Mouse (Mus musculus) heart, adult 2 months (tissue): ENCODE measurements around the gene Tctex1d2. TPM values are rescaled to one million over a fixed set of nuclear protein-coding genes. Genes with fewer than 3 reads are reported as not detected.

Experiments used
- DNase-seq, 2 experiments: peaks; one replicate each; pipeline ENCODE4 v3.0.0; 2021
- H3K27ac ChIP-seq: fragments of 200-600 bp; 2 replicates; pipeline ENCODE4 v1.8.1; 2022
- H3K27me3 ChIP-seq: fragments of 200-500 bp; 2 replicates; pipeline ENCODE4 v1.6.1; 2012; ENCODE audit warnings: mild to moderate bottlenecking, low read length, inconsistent platforms, mixed read lengths; ENCODE audit not compliant: control insufficient read depth, insufficient read depth
- H3K36me3 ChIP-seq: fragments of 200-500 bp; 2 replicates; pipeline ENCODE4 v1.6.1; 2012; ENCODE audit warnings: low read length, inconsistent platforms; ENCODE audit not compliant: control insufficient read depth, insufficient read depth
- H3K4me1 ChIP-seq: fragments of 200-500 bp; 2 replicates; pipeline ENCODE4 v1.6.1; 2011; ENCODE audit warnings: low read length; ENCODE audit not compliant: control insufficient read depth, insufficient read depth
- H3K4me3 ChIP-seq: fragments of 200-600 bp; 2 replicates; pipeline ENCODE4 v1.8.1; 2022
- H3K79me2 ChIP-seq: fragments of 200-500 bp; replicated peaks from 2 replicates; pipeline ENCODE4 v1.6.1; 2012; ENCODE audit warnings: mild to moderate bottlenecking, inconsistent platforms, low read length, moderate library complexity, mixed read lengths; ENCODE audit not compliant: control insufficient read depth, insufficient read depth
- H3K9ac ChIP-seq: fragments of 200-500 bp; 2 replicates; pipeline ENCODE4 v1.6.1; 2012; ENCODE audit warnings: low read depth, mild to moderate bottlenecking, control low read depth, inconsistent platforms, low read length, mixed read lengths
- CTCF ChIP-seq: fragments of 200-600 bp; IDR thresholded peaks from 2 replicates; pipeline ENCODE4 v1.8.1; 2022; ENCODE audit warnings: antibody characterized with exemption, mild to moderate bottlenecking, moderate library complexity
- EP300 ChIP-seq: fragments of 200-500 bp; IDR thresholded peaks from 2 replicates; pipeline ENCODE4 v1.6.1; 2011; ENCODE audit warnings: low read depth, low read length, control low read depth; ENCODE audit not compliant: insufficient read depth
- POLR2A ChIP-seq: fragments of 200-500 bp; IDR thresholded peaks from 2 replicates; pipeline ENCODE4 v1.6.1; 2011; ENCODE audit warnings: mild to moderate bottlenecking, low read depth, low read length, control low read depth; ENCODE audit not compliant: insufficient read depth
- WGBS: fragments of 180-500 bp; shearing (Covaris S2); methylation state at CpG from one replicate; pipeline ENCODE4 v1.1.7; 2018; 5-methylcytosine and 5-hydroxymethylcytosine counted together
- intact Hi-C: fragments of 180-260 bp; cut with DNase I; formaldehyde crosslinking; loops from one replicate; pipeline ENCODE4 v1.15.1; 2025
- long read RNA-seq: library from polyadenylated mRNA; stranded (forward); transcript quantifications from one replicate; pipeline ENCODE4 v2.0.0, GENCODE M21; 2021
- polyA plus RNA-seq: library from polyadenylated mRNA; depleted of rRNA; stranded (reverse); fragments of >200 nt; gene quantifications from 2 replicates; pipeline ENCODE4 v1.2.3, GENCODE M21; 2012; rRNA removed
- total RNA-seq, 2 experiments: library from RNA; stranded (reverse); gene quantifications; 2 replicates each; pipeline ENCODE4 v1.2.3; 2021

Tctex1d2 gene
- total RNA-seq (1 to 10 TPM; 6.2 to 6.8 TPM), polyA plus RNA-seq (6.2 and 8.7 TPM in 2 replicates)
- long read RNA-seq, transcript Tctex1d2-201 (5 exons, 838 nt), result major isoform, 6 of 7 reads
- long read RNA-seq, partial matches to known transcripts, result 0 of 7 reads
- long read RNA-seq, other reads (novel, unspliced or antisense), result 1 of 7 reads

DNA sequence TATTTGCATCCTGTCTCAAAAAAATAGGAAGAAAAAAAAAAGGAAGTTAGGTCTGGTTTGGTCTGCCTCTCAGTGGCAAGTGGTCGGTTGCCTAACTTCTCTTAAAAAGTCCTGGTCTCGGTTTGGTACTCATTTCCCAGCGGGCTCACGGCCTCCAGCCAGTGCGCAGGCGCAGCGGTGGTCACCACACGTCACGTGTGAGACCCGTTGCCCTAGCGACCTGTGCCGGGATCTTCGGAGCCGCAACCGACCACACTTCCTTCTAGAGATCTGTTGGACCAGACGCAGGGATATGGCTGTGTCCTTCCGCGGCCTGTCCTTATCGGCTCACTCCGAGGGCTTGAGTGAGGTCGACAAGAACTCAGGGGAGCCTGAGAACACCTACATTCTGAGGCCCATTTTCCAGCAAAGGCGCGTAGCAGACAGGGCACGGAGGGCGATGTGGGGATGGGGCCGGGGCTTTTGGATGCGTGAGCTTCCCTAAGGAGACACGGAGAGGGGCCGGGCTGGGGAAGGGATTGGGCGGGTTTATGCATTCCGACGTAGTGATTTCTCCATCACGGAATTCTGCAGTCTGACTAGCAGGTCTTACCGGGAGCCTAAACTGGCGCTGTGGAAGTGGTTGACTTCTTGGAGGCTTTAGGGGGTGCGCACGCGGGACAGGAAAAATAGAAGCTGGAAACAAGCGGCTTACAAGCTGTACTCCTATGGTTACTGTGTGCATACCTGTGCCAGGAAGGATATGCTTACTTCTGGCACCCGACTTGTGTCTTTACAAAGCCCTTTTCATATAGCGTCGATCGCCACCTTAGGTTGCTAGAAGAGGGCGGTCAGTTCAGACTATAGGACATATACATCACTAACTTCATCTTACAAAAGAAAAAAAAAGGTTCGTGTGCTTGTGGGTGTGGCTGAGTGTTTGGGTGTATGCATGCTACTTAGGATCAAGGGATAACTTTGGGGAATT, at the start of gene Tctex1d2:
TSS of gene Tctex1d2 (plus strand) at position 186 of the 967 bp plus-strand sequence.
- DNase-seq, result peak; percentile 93 to 96
- no peak; the same call in 1 of the 2 replicates for TF ChIP-seq EP300
- TF ChIP-seq POLR2A, result peak; percentile 93
- TF ChIP-seq CTCF, result no peak
- H3K27me3 ChIP-seq, result no peaks in the 10 kb centered on the region
- peaks cover 4% of the 10 kb centered on the region; the same call in 1 of the 2 replicates for H3K36me3 ChIP-seq
- H3K4me3 ChIP-seq, result peak within 1 kb of the TSS; percentile 65
- intact Hi-C loops, result loop anchor here (1.0 to 5.0 kb wide), 2 partner anchors 11 to 87 kb away; partner anchors contain the start of genes Pcyt1a and Ubxn7
- WGBS, result 2% methylated on average over 45 of the region's 45 CpGs
- peak within 1 kb of the TSS; percentile 72 for H3K9ac ChIP-seq
- H3K4me1 ChIP-seq, result no peaks in the 10 kb centered on the region; the same call in 1 of the 2 replicates
- no peaks in the 10 kb centered on the region for H3K79me2 ChIP-seq
- peak within 1 kb of the TSS; percentile 71 for H3K27ac ChIP-seq

DNA sequence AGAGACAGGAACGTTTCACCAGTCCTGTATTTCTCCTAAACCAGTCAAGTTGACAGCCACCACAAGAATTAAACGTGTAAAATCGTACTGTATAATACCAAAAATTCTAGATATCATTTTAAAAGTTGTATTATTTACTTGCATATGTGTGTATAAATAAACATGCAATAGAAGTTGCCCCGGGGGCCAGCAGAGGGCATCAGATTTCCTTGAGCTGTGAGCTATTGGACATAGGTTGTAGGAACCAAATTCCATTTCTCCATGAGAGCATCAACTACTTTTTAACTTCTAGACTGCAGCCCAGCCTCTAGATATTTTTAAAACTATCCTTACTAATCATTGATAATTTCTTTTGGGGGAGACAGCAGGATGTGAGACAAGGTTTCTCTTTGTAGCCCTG, 48.2 kb upstream of the Tctex1d2 start:
- DNase-seq, result peak; percentile 17 to 53
- H3K27ac ChIP-seq, result no peak overlapping the region

DNA sequence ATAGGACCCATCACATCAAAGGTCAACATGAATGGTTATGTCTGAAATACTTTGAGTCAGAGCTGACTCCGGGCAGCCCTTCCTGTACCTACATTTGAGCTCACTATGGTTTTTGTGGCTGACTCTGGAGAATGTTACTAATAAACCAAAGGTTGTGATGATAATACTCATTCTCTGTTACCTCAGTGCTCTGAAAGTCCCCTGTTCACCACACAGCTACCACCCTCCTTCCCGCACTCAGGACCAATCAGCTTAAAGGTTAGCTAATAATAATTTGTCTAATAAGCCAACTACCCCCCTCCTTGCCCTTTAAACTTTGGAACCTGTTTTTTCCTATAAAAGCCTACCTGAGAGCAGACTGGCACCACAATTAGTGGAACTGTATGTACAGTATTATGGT, 39.9 kb upstream of the Tctex1d2 start:
- no peaks in the 10 kb centered on the region for H3K27me3 ChIP-seq
- 94% methylated on average over 2 of the region's 2 CpGs for WGBS
- no peak for DNase-seq
- TF ChIP-seq EP300 (no peak), POLR2A (no peak), CTCF (no peak)
- no peak overlapping the region for H3K4me3 ChIP-seq
- intact Hi-C loops, result no loop called here
- no peaks in the 10 kb centered on the region for H3K4me1 ChIP-seq
- no peak overlapping the region for H3K9ac ChIP-seq
- peaks cover 2% of the 10 kb centered on the region; the same call in 1 of the 2 replicates for H3K36me3 ChIP-seq
- H3K27ac ChIP-seq, result no peak overlapping the region
- no peaks in the 10 kb centered on the region for H3K79me2 ChIP-seq

More for the DNA sequence above, 48.2 kb upstream of the Tctex1d2 start:
- intact Hi-C loops, result loop anchor here (2.0 kb wide), 1 partner anchor 87 kb away; no protein-coding TSS in a partner anchor
- Histone ChIP-seq H3K9ac (no peak overlapping the region), H3K4me1 (no peaks in the 10 kb centered on the region), H3K4me3 (no peak overlapping the region), H3K79me2 (no peaks in the 10 kb centered on the region), H3K27me3 (no peaks in the 10 kb centered on the region), H3K36me3 (0 out of 2 replicates have a peak, but pooled peaks cover 4% of the 10 kb centered on the region)
- 81% methylated on average over 4 of the region's 4 CpGs for WGBS
- TF ChIP-seq CTCF (peak; percentile 77), POLR2A (no peak), EP300 (no peak)

DNA sequence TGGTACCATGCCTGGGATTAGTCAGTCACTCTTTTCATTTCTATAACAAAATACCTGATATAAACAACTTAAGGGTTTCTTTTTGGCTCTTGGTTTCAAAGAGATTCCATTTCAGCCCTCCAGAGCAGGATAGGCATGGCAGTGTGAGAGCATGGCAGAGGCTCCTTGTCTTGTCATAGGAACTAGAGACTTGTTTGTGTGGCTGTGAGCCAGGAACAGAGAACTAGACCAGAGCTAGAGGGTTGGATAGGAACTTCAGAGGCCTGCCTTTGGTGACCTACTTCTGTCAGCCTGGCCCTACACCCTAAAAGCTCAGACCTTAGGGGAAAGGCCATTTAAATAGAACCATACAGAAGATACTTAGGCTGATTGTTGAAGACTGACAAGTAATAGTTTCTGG, 36.6 kb upstream of the Tctex1d2 start:
- no peak overlapping the region for H3K4me3 ChIP-seq
- no peaks in the 10 kb centered on the region for H3K27me3 ChIP-seq
- H3K79me2 ChIP-seq, result no peaks in the 10 kb centered on the region
- no peak for DNase-seq
- H3K27ac ChIP-seq, result no peak overlapping the region
- TF ChIP-seq EP300 (no peak), POLR2A (no peak), CTCF (no peak)
- H3K9ac ChIP-seq, result no peak overlapping the region
- no peaks in the 10 kb centered on the region for H3K4me1 ChIP-seq
- intact Hi-C loops, result no loop called here
- H3K36me3 ChIP-seq, result peaks cover 4% of the 10 kb centered on the region; the same call in 1 of the 2 replicates

DNA sequence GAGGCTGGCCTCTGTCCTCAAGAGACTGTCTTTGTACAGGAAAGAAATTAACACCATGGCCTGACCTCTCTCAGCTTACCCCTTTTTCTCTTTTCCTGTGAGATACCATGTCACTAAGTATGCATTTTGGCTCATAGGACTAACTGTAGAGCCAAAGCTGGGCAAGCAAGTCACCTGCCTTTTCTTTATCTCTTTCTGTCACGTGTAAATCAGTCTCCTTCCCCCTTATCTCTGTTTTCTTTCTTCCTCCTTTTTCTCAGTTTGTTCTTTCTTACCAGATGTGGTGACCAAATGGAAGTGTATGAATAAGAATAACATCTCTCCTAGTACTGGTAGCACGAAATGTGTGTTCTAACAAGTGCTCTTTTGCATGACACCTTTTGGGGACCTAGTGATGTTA, 34.6 kb upstream of the Tctex1d2 start:
- H3K27ac ChIP-seq, result no peak overlapping the region
- no peak for DNase-seq
- peaks cover 4% of the 10 kb centered on the region; the same call in 1 of the 2 replicates for H3K36me3 ChIP-seq
- H3K4me3 ChIP-seq, result no peak overlapping the region
- H3K9ac ChIP-seq, result no peak overlapping the region
- no peaks in the 10 kb centered on the region for H3K4me1 ChIP-seq
- intact Hi-C loops, result no loop called here
- H3K27me3 ChIP-seq, result no peaks in the 10 kb centered on the region
- WGBS, result 60% methylated on average over 2 of the region's 2 CpGs
- H3K79me2 ChIP-seq, result no peaks in the 10 kb centered on the region
- TF ChIP-seq CTCF (no peak), EP300 (no peak), POLR2A (no peak)

DNA sequence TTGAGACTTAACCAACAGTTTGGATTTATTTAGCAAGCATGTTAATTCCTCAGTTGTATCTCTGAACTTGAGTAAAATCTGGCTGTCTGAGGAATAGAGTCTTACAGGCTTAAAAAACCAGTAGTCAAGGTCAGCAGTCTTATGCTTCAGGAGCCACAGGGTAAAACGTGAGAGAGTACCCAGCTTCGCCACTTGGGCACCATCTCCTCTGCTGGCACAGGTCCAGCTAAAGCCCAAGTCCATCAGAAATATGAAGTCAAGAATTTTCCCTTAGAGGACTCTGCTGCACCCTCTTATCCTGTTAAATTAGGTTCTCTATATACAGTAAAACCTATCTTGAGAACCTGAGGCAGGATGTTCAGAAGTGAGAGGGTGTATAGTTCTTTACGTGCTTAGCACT, 32.7 kb upstream of the Tctex1d2 start:
- H3K27me3 ChIP-seq, result no peaks in the 10 kb centered on the region
- H3K4me1 ChIP-seq, result no peaks in the 10 kb centered on the region
- 86% methylated on average over 3 of the region's 3 CpGs for WGBS
- no peaks in the 10 kb centered on the region for H3K79me2 ChIP-seq
- H3K27ac ChIP-seq, result no peak overlapping the region
- H3K4me3 ChIP-seq, result no peak overlapping the region
- H3K9ac ChIP-seq, result no peak overlapping the region
- H3K36me3 ChIP-seq, result peaks cover 4% of the 10 kb centered on the region; the same call in 1 of the 2 replicates
- no peak for TF ChIP-seq EP300
- TF ChIP-seq POLR2A, result no peak
- TF ChIP-seq CTCF, result no peak
- no peak for DNase-seq
- intact Hi-C loops, result no loop called here
